Mouse (Mus musculus): ENCODE data around the gene Mpg. TPM values are rescaled to one million over a fixed set of nuclear protein-coding genes. Genes with fewer than 3 reads are reported as not detected.
A peak's percentile ranks its signal among the peaks of the same experiment; 100 is the strongest.

Gene Mpg
- polyA plus RNA-seq, 1 experiment = 15.2 TPM

DNA sequence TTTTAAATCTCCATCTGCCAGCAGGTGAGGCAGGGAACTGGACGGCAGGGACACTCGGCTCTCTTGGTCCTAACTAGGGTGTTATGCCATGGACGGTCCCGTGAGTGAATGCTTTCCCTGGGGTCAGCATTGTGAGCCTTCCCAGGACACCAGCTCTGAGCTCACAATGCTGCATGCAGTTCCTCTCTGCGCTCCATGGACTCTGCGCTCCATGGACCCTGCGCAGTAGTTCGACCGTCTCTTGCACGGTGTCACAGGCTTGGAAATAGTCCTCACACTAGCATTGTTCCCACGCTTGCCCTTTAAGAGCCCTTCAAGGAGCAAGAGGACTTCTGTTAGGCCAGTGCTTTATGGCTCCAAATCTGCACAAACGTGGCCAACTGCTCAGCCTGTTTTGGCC, 37.4 kb upstream of the Mpg start:
- Histone ChIP-seq H3K27ac (ENCODE audit: insufficient read depth, low read length) (no peak overlapping the region), H3K4me1 (ENCODE audit: control insufficient read depth, insufficient read depth, low read length) (peaks cover 20% of the 10 kb centered on the region), H3K4me3 (replicated peaks; ENCODE audit: insufficient read depth, low read depth, low read length) (no peak overlapping the region), H3K27me3 (ENCODE audit: control insufficient read depth, insufficient read depth, low read length) (no peaks in the 10 kb centered on the region)
- no peak for DNase-seq
- 87% methylated on average over 12 of the region's 12 CpGs for WGBS
- TF ChIP-seq CTCF (IDR thresholded peaks at IDR 0.05; ENCODE audit: borderline replicate concordance, insufficient read depth, low read depth, low read length) (no peak), POLR2A (IDR thresholded peaks at IDR 0.05; ENCODE audit: borderline replicate concordance, insufficient read depth, low read length) (no peak)

- WGBS = 78% methylated on average over 5 of the region's 5 CpGs
- peaks cover 20% of the 10 kb centered on the region for H3K4me1 ChIP-seq (ENCODE audit: control insufficient read depth, insufficient read depth, low read length)
- TF ChIP-seq CTCF (IDR thresholded peaks at IDR 0.05; ENCODE audit: borderline replicate concordance, insufficient read depth, low read depth, low read length) = no peak
- no peaks in the 10 kb centered on the region for H3K27me3 ChIP-seq (ENCODE audit: control insufficient read depth, insufficient read depth, low read length)
- no peak overlapping the region for H3K4me3 ChIP-seq (replicated peaks; ENCODE audit: insufficient read depth, low read depth, low read length)
- DNase-seq = no peak
- no peak overlapping the region for H3K27ac ChIP-seq (ENCODE audit: insufficient read depth, low read length)
These were observed 36.9 kb upstream of the Mpg start for GRCm38 (mm10) chr11:32189434-32189833.

DNA sequence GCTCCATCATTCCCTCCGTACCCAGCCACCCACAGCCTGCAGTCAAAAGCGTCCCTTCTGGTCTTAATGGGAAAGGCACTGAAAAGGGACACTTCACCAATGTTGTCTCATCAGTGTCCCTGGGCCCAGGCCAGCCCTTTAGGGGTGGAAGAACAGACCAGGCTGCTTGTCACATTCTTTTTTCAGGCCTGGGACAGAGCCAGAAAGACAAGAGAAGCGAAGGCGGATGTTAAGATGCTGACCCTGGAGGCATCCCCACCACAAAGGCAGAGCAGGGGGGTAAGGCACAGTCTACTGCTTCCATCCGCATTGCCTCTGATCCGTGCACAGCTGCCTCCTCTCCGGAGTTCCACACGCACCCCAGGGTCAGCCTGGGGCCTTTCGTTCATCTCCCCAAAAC, 36.2 kb upstream of the Mpg start:
- DNase-seq = no peak
- Histone ChIP-seq H3K27ac (ENCODE audit: insufficient read depth, low read length) (no peak overlapping the region), H3K4me3 (replicated peaks; ENCODE audit: insufficient read depth, low read depth, low read length) (no peak overlapping the region), H3K27me3 (ENCODE audit: control insufficient read depth, insufficient read depth, low read length) (no peaks in the 10 kb centered on the region), H3K4me1 (ENCODE audit: control insufficient read depth, insufficient read depth, low read length) (peaks cover 20% of the 10 kb centered on the region)
- WGBS = 70% methylated on average over 9 of the region's 9 CpGs
- TF ChIP-seq CTCF (IDR thresholded peaks at IDR 0.05; ENCODE audit: borderline replicate concordance, insufficient read depth, low read depth, low read length) = no peak
- TF ChIP-seq POLR2A (IDR thresholded peaks at IDR 0.05; ENCODE audit: borderline replicate concordance, insufficient read depth, low read length) = no peak

DNA sequence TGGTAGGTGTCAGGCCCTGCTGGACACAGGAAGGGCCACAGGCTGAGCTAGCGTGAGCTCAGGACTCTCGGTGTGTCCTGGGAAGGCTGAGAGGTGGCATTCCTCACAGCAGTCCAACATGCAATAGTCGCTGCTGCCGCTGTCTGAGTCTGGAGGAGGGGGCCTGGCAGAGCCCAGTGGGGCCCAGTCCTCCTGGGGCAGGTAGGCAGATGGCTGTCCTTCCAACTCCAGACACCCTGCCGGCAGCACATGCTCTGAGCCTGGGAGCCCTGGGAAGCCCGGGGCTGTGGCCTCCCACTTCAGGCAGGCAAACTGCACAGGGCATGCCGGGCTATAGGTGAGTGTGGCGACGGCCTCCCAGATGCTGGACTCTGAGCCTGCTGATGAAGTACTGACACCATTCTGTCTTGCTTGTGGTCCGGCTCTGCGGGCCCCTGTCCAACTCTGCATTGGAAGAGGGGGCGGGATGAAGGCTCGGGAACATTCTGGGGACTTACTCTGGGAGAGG, 35.6 kb upstream of the Mpg start:
- H3K4me1 ChIP-seq (ENCODE audit: control insufficient read depth, insufficient read depth, low read length) = peaks cover 20% of the 10 kb centered on the region
- H3K27ac ChIP-seq (ENCODE audit: insufficient read depth, low read length) = no peak overlapping the region
- peak; percentile 26 to 42 for DNase-seq
- H3K27me3 ChIP-seq (ENCODE audit: control insufficient read depth, insufficient read depth, low read length) = no peaks in the 10 kb centered on the region
- no peak for TF ChIP-seq CTCF (IDR thresholded peaks at IDR 0.05; ENCODE audit: borderline replicate concordance, insufficient read depth, low read depth, low read length)
- TF ChIP-seq POLR2A (IDR thresholded peaks at IDR 0.05; ENCODE audit: borderline replicate concordance, insufficient read depth, low read length) = no peak
- no peak overlapping the region for H3K4me3 ChIP-seq (replicated peaks; ENCODE audit: insufficient read depth, low read depth, low read length)
- 30% methylated on average over 13 of the region's 13 CpGs for WGBS

GRCm38 (mm10) chr11:32193156-32193555, 33.1 kb upstream of the Mpg start:
- no peaks in the 10 kb centered on the region for H3K27me3 ChIP-seq (ENCODE audit: control insufficient read depth, insufficient read depth, low read length)
- H3K4me1 ChIP-seq (ENCODE audit: control insufficient read depth, insufficient read depth, low read length) = peaks cover 20% of the 10 kb centered on the region
- no peak for DNase-seq
- WGBS = 95% methylated on average over 10 of the region's 10 CpGs
- H3K4me3 ChIP-seq (replicated peaks; ENCODE audit: insufficient read depth, low read depth, low read length) = no peak overlapping the region
- no peak overlapping the region for H3K27ac ChIP-seq (ENCODE audit: insufficient read depth, low read length)
- TF ChIP-seq POLR2A (IDR thresholded peaks at IDR 0.05; ENCODE audit: borderline replicate concordance, insufficient read depth, low read length) (no peak), CTCF (IDR thresholded peaks at IDR 0.05; ENCODE audit: borderline replicate concordance, insufficient read depth, low read depth, low read length) (no peak)

DNA sequence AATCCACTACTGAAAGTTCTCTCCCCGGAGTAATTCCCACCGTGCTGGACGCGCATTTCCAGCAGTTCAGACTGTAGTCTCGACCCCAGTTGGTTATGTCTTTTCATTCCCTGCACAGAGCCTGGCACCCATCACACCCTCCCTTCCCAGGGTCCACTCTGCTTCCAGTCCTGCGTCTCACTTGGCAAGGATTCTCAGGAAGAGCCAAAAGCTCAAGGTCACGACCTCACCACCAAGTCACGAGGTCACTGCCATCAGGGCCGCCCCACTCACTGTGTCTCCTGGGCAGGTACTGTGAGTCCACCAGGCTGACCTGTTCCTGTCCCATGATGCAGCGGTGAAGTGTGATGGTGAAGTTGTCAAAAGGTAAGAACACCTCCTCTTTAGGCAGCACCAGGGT, 32.2 kb upstream of the Mpg start:
- Histone ChIP-seq H3K4me3 (replicated peaks; ENCODE audit: insufficient read depth, low read depth, low read length) (no peak overlapping the region), H3K27ac (ENCODE audit: insufficient read depth, low read length) (no peak overlapping the region), H3K27me3 (ENCODE audit: control insufficient read depth, insufficient read depth, low read length) (no peaks in the 10 kb centered on the region), H3K4me1 (ENCODE audit: control insufficient read depth, insufficient read depth, low read length) (peaks cover 20% of the 10 kb centered on the region)
- TF ChIP-seq POLR2A (IDR thresholded peaks at IDR 0.05; ENCODE audit: borderline replicate concordance, insufficient read depth, low read length) = no peak
- WGBS = 89% methylated on average over 10 of the region's 10 CpGs
- DNase-seq = no peak

DNA sequence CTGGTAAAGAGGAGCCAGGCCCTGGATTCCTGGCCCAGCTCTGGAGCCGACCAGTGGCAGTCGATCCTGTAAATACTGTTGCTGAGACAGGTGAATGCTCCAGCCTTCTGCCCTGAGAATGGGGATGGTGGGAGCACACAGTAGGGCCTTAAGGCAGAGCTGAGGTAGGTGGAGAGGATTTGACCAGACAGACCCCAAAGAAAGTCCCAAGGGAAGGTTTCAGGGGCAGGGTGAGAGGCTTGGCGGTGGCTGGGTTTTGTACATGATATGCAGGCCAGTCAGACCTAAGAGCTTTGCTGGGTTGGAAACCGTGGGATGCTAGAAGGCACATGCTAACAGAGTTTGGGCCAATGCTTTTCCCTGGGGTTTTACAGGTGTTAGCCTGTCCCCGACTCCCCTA, 31.7 kb upstream of the Mpg start:
- no peak overlapping the region for H3K27ac ChIP-seq (ENCODE audit: insufficient read depth, low read length)
- 87% methylated on average over 5 of the region's 5 CpGs for WGBS
- H3K27me3 ChIP-seq (ENCODE audit: control insufficient read depth, insufficient read depth, low read length) = no peaks in the 10 kb centered on the region
- H3K4me1 ChIP-seq (ENCODE audit: control insufficient read depth, insufficient read depth, low read length) = peaks cover 20% of the 10 kb centered on the region
- H3K4me3 ChIP-seq (replicated peaks; ENCODE audit: insufficient read depth, low read depth, low read length) = no peak overlapping the region
- DNase-seq = no peak
- TF ChIP-seq CTCF (IDR thresholded peaks at IDR 0.05; ENCODE audit: borderline replicate concordance, insufficient read depth, low read depth, low read length) = no peak

- no peaks in the 10 kb centered on the region for H3K27me3 ChIP-seq (ENCODE audit: control insufficient read depth, insufficient read depth, low read length)
- 46% methylated on average over 11 of the region's 11 CpGs for WGBS
- H3K27ac ChIP-seq (ENCODE audit: insufficient read depth, low read length) = no peak overlapping the region
- H3K4me1 ChIP-seq (ENCODE audit: control insufficient read depth, insufficient read depth, low read length) = peaks cover 10% of the 10 kb centered on the region
- H3K4me3 ChIP-seq (replicated peaks; ENCODE audit: insufficient read depth, low read depth, low read length) = no peak overlapping the region
- TF ChIP-seq CTCF (IDR thresholded peaks at IDR 0.05; ENCODE audit: borderline replicate concordance, insufficient read depth, low read depth, low read length) (no peak), POLR2A (IDR thresholded peaks at IDR 0.05; ENCODE audit: borderline replicate concordance, insufficient read depth, low read length) (no peak)
- no peak for DNase-seq
These were observed 30.3 kb upstream of the Mpg start for GRCm38 (mm10) chr11:32195867-32196540.
